Mouse (Mus musculus): ENCODE data around the gene Calcoco2.

- TF ChIP-seq CTCF (IDR thresholded peaks at IDR 0.05) = no peak
- no peak for TF ChIP-seq EP300 (IDR thresholded peaks at IDR 0.05; ENCODE audit: insufficient read depth, low read depth, low read length)
- TF ChIP-seq POLR2A (IDR thresholded peaks at IDR 0.05; ENCODE audit: insufficient read depth, low read depth, low read length) = no peak
Observed at GRCm38 (mm10) chr11:96114077-96114476, 2.3 kb upstream of the Calcoco2 start.
